Mouse (Mus musculus) heart, postnatal 0 days (tissue): ENCODE measurements around the gene Cd24a.

Source experiments
- CTCF ChIP-seq: IDR thresholded peaks from 2 replicates; pipeline ENCODE4 v1.5.1; 2016; ENCODE audit warnings: antibody characterized with exemption, control low read depth, low read depth
- EP300 ChIP-seq: IDR thresholded peaks from 2 replicates; pipeline ENCODE4 v1.6.1; 2016; ENCODE audit warnings: antibody characterized with exemption, low read depth

- TF ChIP-seq CTCF (0 out of 2 replicates have a peak, but pooled peaks have one; percentile 12), EP300 (no peak)
These were observed 17.3 kb upstream of the Cd24a start for GRCm38 (mm10) chr10:43560765-43561164.
